ENCODE assay signal across 9 mouse cellular contexts in genomic region chr2:4501257-4502027, GRCm38 (mm10).
A peak's percentile ranks its signal among the peaks of the same experiment; 100 is the strongest.
DNase-seq lines count a peak whose midpoint lies in the region; ATAC-seq and TF ChIP-seq lines count a peak whose summit lies in the region.
"Had no signal": no experiment of that assay in that cellular context is flagged by ENCODE, and none has a peak within 500 bp of the region (broad histone marks: within the 10 kb centered on the region; RNA-seq: fewer than 3 reads in every experiment).

No protein-coding gene starts in this region.

- 58% methylated on average over 15 of the region's 15 CpGs for WGBS in heart, embryonic 15.5 days

- H3K4me1 ChIP-seq in heart, embryonic 15.5 days (replicated peaks): peaks cover 25% of the 10 kb centered on the region
- H3K4me1 ChIP-seq: limb, embryonic 13.5 days had no signal

- peaks cover 7% of the 10 kb centered on the region; the same call in 1 of the 2 replicates for H3K36me3 ChIP-seq in heart, embryonic 15.5 days

- intact Hi-C loops in gastrocnemius, adult 2 months (cut with DNase I): loop anchor here (10.0 kb wide), 2 partner anchors 53 to 133 kb away; no protein-coding TSS in a partner anchor

- no peak overlapping the region for H3K4me2 ChIP-seq in heart, embryonic 15.5 days
- H3K4me2 ChIP-seq: limb, embryonic 13.5 days had no signal

- no peaks in the 10 kb centered on the region for H3K9me3 ChIP-seq in heart, embryonic 15.5 days (replicated peaks)
- H3K9me3 ChIP-seq: limb, embryonic 13.5 days had no signal

- DNase-seq in gastrocnemius, adult 2 months: no peak
- no peak for DNase-seq in gastrocnemius, postnatal 10 days
- peak; percentile 32 for DNase-seq in adipocyte (ENCODE audit: low spot score)
- peak; percentile 71 to 83 for DNase-seq in kidney, postnatal 36 days
- no peak for DNase-seq in ovary, postnatal 36 days (ENCODE audit: low spot score)
- DNase-seq in ovary, postnatal 10 days (ENCODE audit: low spot score): no peak
- DNase-seq in ovary, postnatal 14 days (ENCODE audit: low spot score): no peak

- H3K4me3 ChIP-seq in gastrocnemius, adult 2 months: peak overlapping the region; percentile 17; the same call in 1 of the 2 replicates
- no peak overlapping the region for H3K4me3 ChIP-seq in heart, embryonic 15.5 days
- H3K4me3 ChIP-seq: limb, embryonic 13.5 days had no signal

- no peak overlapping the region for H3K9ac ChIP-seq in heart, embryonic 15.5 days
- H3K9ac ChIP-seq: limb, embryonic 13.5 days had no signal

- 0 out of 2 replicates have a peak, but pooled peaks have one; percentile 17 for ATAC-seq in heart, embryonic 15.5 days (replicated peaks; ENCODE audit: insufficient number of reproducible peaks, insufficient read depth, low FRiP score, low read depth)

- no peaks in the 10 kb centered on the region for H3K27me3 ChIP-seq in heart, embryonic 15.5 days
- H3K27me3 ChIP-seq: limb, embryonic 13.5 days had no signal

- TF ChIP-seq CTCF in gastrocnemius, adult 2 months (IDR thresholded peaks at IDR 0.05): no peak

- H3K27ac ChIP-seq in gastrocnemius, adult 2 months: peak overlapping the region; percentile 44
- H3K27ac ChIP-seq in heart, embryonic 15.5 days: peak overlapping the region; percentile 35
- H3K27ac ChIP-seq: limb, embryonic 13.5 days had no signal

Comparison
In these comparisons a context has a peak if more than half of its experiments do, and no peak if none do; other contexts are left out.
1. DNase-seq: peak in adipocyte (single experiment) and kidney, postnatal 36 days (2 of 2); none in gastrocnemius, adult 2 months (single experiment), gastrocnemius, postnatal 10 days (single experiment), ovary, postnatal 36 days (single experiment), ovary, postnatal 10 days (single experiment) and ovary, postnatal 14 days (single experiment).